Comparison of ENCODE assay signal across 8 mouse cellular contexts in genomic region chr9:61945973-61946611, GRCm38 (mm10). TPM values are rescaled to one million over a fixed set of nuclear protein-coding genes. Genes with fewer than 3 reads are reported as not detected.
DNase-seq lines count a peak whose midpoint lies in the region; ATAC-seq and TF ChIP-seq lines count a peak whose summit lies in the region.

No protein-coding gene starts in this region.

- peak overlapping the region; percentile 88 for H3K9ac ChIP-seq in ES-E14 (ENCODE audit: insufficient read depth, low read depth, low read length, poor library complexity, severe bottlenecking)
- peak overlapping the region; percentile 48 for H3K9ac ChIP-seq in intestine, postnatal 0 days (ENCODE audit: low read depth, low read length)
- H3K9ac ChIP-seq in stomach, postnatal 0 days (ENCODE audit: low read length) = peak overlapping the region; percentile 64

- WGBS in intestine, postnatal 0 days = under 1% methylated on average over 35 of the region's 38 CpGs
- under 1% methylated on average over 37 of the region's 38 CpGs for WGBS in stomach, postnatal 0 days

- H3K27ac ChIP-seq in ES-E14 (ENCODE audit: insufficient read depth, low read depth, low read length, poor library complexity, severe bottlenecking) = peak overlapping the region; percentile 71
- 0 out of 2 replicates have a peak overlapping the region, but pooled peaks have one; percentile 28 for H3K27ac ChIP-seq in intestine, postnatal 0 days (ENCODE audit: low read depth, low read length)
- H3K27ac ChIP-seq in stomach, postnatal 0 days (replicated peaks) = peak overlapping the region; percentile 49; the same call in 1 of the 2 replicates

- no peaks in the 10 kb centered on the region for H3K9me3 ChIP-seq in ES-E14 (ENCODE audit: control insufficient read depth, insufficient read depth, low read depth, low read length)
- no peaks in the 10 kb centered on the region for H3K9me3 ChIP-seq in intestine, postnatal 0 days (ENCODE audit: control insufficient read depth)
- H3K9me3 ChIP-seq in stomach, postnatal 0 days (ENCODE audit: control insufficient read depth, low read length) = no peaks in the 10 kb centered on the region

- no peaks in the 10 kb centered on the region for H3K27me3 ChIP-seq in intestine, postnatal 0 days (replicated peaks; ENCODE audit: control insufficient read depth, insufficient read depth, low read length)
- H3K27me3 ChIP-seq in stomach, postnatal 0 days (ENCODE audit: control insufficient read depth, insufficient read depth, low read length) = no peaks in the 10 kb centered on the region

- H3K36me3 ChIP-seq in ES-E14 (ENCODE audit: control insufficient read depth, insufficient read depth, low read length, poor library complexity, severe bottlenecking) = peaks cover 6% of the 10 kb centered on the region
- H3K36me3 ChIP-seq in intestine, postnatal 0 days (ENCODE audit: control insufficient read depth, insufficient read depth) = no peaks in the 10 kb centered on the region
- no peaks in the 10 kb centered on the region for H3K36me3 ChIP-seq in stomach, postnatal 0 days (ENCODE audit: control insufficient read depth, insufficient read depth, low read length)

- H3K4me3 ChIP-seq in ES-E14 (ENCODE audit: insufficient read depth in 1 of 2, low read depth in 1 of 2, low read length in 2 of 2, poor library complexity in 1 of 2, severe bottlenecking in 1 of 2) = peak overlapping the region; percentile 86
- peak overlapping the region; percentile 76 for H3K4me3 ChIP-seq in intestine, postnatal 0 days (ENCODE audit: low read depth, low read length)
- peak overlapping the region; percentile 68 for H3K4me3 ChIP-seq in stomach, postnatal 0 days (ENCODE audit: low read depth, low read length)

- no peak for TF ChIP-seq EP300 in stomach, postnatal 0 days (optimal IDR thresholded peaks at IDR 0.05)

- DNase-seq in gastrocnemius, postnatal 10 days = peak; percentile 14
- DNase-seq in gastrocnemius, adult 8-10 months (ENCODE audit: low spot score in 2 of 2) = no peak
- peak; percentile 56 for DNase-seq in ES-E14 (ENCODE audit: low read depth, low spot score)
- DNase-seq in lung, postnatal 10 days = peak; percentile 26
- DNase-seq in stomach, postnatal 0 days (ENCODE audit: low spot score) = no peak
- no peak for DNase-seq in cerebellum, adult 9-11 months

- no peak for TF ChIP-seq CTCF in intestine, postnatal 0 days (IDR thresholded peaks at IDR 0.05; ENCODE audit: low read depth)
- TF ChIP-seq CTCF in stomach, postnatal 0 days (IDR thresholded peaks at IDR 0.05; ENCODE audit: low read depth) = no peak

- peak overlapping the region; percentile 99 for H3K4me2 ChIP-seq in intestine, postnatal 0 days (replicated peaks; ENCODE audit: low read depth)
- H3K4me2 ChIP-seq in stomach, postnatal 0 days (replicated peaks; ENCODE audit: low read depth) = peak overlapping the region; percentile 99

- peak; percentile 57 for ATAC-seq in erythroblast, adult 5-6 weeks (replicated peaks; ENCODE audit: low FRiP score, poor library complexity, severe bottlenecking)
- ATAC-seq in intestine, postnatal 0 days = peak; percentile 65
- ATAC-seq in stomach, postnatal 0 days (ENCODE audit: low FRiP score, low TSS enrichment) = peak; percentile 65; the same call in 1 of the 2 replicates

- peaks cover 5 to 8% of the 10 kb centered on the region in 2 experiments; a peak in 3 of 4 replicates for H3K4me1 ChIP-seq in ES-E14 (ENCODE audit: control insufficient read depth in 2 of 2, insufficient read depth in 2 of 2, low read length in 2 of 2, poor library complexity in 1 of 2)
- peaks cover 5% of the 10 kb centered on the region; the same call in 1 of the 2 replicates for H3K4me1 ChIP-seq in intestine, postnatal 0 days (replicated peaks; ENCODE audit: control insufficient read depth, insufficient read depth, low read length)
- no peaks in the 10 kb centered on the region for H3K4me1 ChIP-seq in stomach, postnatal 0 days (replicated peaks; ENCODE audit: control insufficient read depth, insufficient read depth)

- in situ Hi-C loops in ES-E14 (cut with MboI; ENCODE audit: low sequenced_read_pairs in 2 of 2, unreplicated experiment in 2 of 2) = no loop called here

TF ChIP-seq in ES-E14, 5 proteins besides CTCF, POLR2A, EP300 and RAD21:
- TF ChIP-seq HCFC1 (IDR thresholded peaks at IDR 0.05; ENCODE audit: borderline replicate concordance, insufficient read depth, low read length) (no peak), ZNF384 (IDR thresholded peaks at IDR 0.05; ENCODE audit: low read depth, low read length) (0 out of 2 replicates have a peak, but pooled peaks have one; percentile 45)

RNA-seq across cellular contexts. Expression of gene Kif23, which starts 0.5 kb away (rescaled TPM):
- 10 to 100 TPM; 16.9 to 25.0 TPM for total RNA-seq in gastrocnemius, postnatal 10 days (2021)
- under 1 TPM in 2 of 4 experiments, not detected in 2; 0.46 to 0.68 TPM for total RNA-seq in gastrocnemius, adult 8-10 months (2022)
- total RNA-seq in ES-E14 (2012; rRNA removed) = 84.3 and 87.1 TPM in 2 replicates
- 67.1 and 70.2 TPM in 2 replicates for total RNA-seq in erythroblast, adult 5-6 weeks (2015; ENCODE audit: low replicate concordance)
- total RNA-seq in erythroblast, adult 5-6 weeks (2017; ENCODE audit: low replicate concordance) = 131 and 155 TPM in 2 replicates
- polyA plus RNA-seq in intestine, postnatal 0 days (2015; fragmentation: Nextera tagmentation; extraction: Ambion mirVana) = 14.8 and 16.2 TPM in 2 replicates
- 19.9 and 25.1 TPM in 2 replicates for polyA plus RNA-seq in stomach, postnatal 0 days (2015; fragmentation: Nextera tagmentation; extraction: Ambion mirVana)

RNA-seq across cellular contexts. Expression of gene Rplp1, which starts 31.8 kb away (rescaled TPM):
- 1,000 to 10,000 TPM; 1,829 to 1,854 TPM for total RNA-seq in gastrocnemius, postnatal 10 days (2021)
- 1,000 to 10,000 TPM; 1,384 to 1,601 (median 1,420) TPM for total RNA-seq in gastrocnemius, adult 8-10 months (2022)
- 9,468 and 9,830 TPM in 2 replicates for total RNA-seq in ES-E14 (2012; rRNA removed)
- 655 and 829 TPM in 2 replicates for total RNA-seq in erythroblast, adult 5-6 weeks (2015; ENCODE audit: low replicate concordance)
- total RNA-seq in erythroblast, adult 5-6 weeks (2017; ENCODE audit: low replicate concordance) = 835 and 981 TPM in 2 replicates
- polyA plus RNA-seq in intestine, postnatal 0 days (2015; fragmentation: Nextera tagmentation; extraction: Ambion mirVana) = 1,118 and 1,197 TPM in 2 replicates
- 1,416 and 1,491 TPM in 2 replicates for polyA plus RNA-seq in stomach, postnatal 0 days (2015; fragmentation: Nextera tagmentation; extraction: Ambion mirVana)

Comparison
In these comparisons a context has a peak if more than half of its experiments do, and no peak if none do; other contexts are left out.
1. DNase-seq: peak in gastrocnemius, postnatal 10 days (single experiment), ES-E14 (single experiment) and lung, postnatal 10 days (single experiment); none in gastrocnemius, adult 8-10 months (0 of 2), stomach, postnatal 0 days (single experiment) and cerebellum, adult 9-11 months (single experiment).
2. RNA of gene Kif23, which starts 0.5 kb away (total RNA-seq): 67.1 to 155 TPM in erythroblast, adult 5-6 weeks, 84.3 to 87.1 TPM in ES-E14 and 16.9 to 25.0 TPM in gastrocnemius, postnatal 10 days; 0.46 to 0.68 TPM in gastrocnemius, adult 8-10 months; every median in the first group is over 10 times any median in the second.
3. Peak in every context shown above with its lines, with median percentiles within 50 percentile points of each other: H3K27ac ChIP-seq, H3K4me3 ChIP-seq, H3K9ac ChIP-seq and ATAC-seq.